Mouse (Mus musculus) kidney, postnatal 36 days (tissue): Measurements from ENCODE around the gene Rhox12.
A peak's percentile ranks its signal among the peaks of the same experiment; 100 is the strongest.

Source experiments
- DNase-seq, 2 experiments: peaks; one replicate each; pipeline ENCODE4 v3.0.0; 2021 to 2022; ENCODE audit warnings: mixed read lengths in 2 of 2

Gene Rhox12

GRCm38 (mm10) chrX:38110807-38111206 lies at the start of gene Rhox12:
Rhox12 (minus strand) TSS chrX:38110907.
- DNase-seq: no peak

DNA sequence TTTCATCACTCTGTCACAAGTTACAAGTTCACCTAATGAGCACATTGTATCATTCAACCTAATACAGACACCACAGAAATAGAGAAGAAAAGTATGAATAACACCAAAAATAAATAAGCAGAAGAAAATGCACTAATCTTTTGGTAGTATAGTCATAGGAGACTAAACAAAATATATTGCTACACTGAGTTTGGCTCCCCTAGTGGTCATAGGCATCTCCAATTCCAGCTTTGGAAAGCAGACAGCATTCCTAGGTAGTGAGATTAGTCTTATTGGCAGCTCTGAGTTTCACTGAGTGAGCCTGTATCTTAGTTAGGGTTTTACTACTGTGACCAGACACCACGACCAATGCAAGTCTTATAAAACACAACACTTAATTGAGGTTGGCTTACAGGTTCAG lies 48.4 kb upstream of the Rhox12 start:
- DNase-seq: no peak

- no peak for DNase-seq
Measured at GRCm38 (mm10) chrX:38121478-38121877, 10.8 kb upstream of the Rhox12 start.

- DNase-seq: no peak
Measured at GRCm38 (mm10) chrX:38120982-38121381, 10.3 kb upstream of the Rhox12 start, which contains the start of gene Rhox13. Rhox13 (plus strand) TSS chrX:38121219.

GRCm38 (mm10) chrX:38085041-38085440 lies 25.7 kb downstream of the Rhox12 start, which contains the start of gene Rhox11:
Rhox11 (minus strand) TSS chrX:38085141.
- no peak for DNase-seq

- DNase-seq: peak; percentile 30 to 76
Measured at GRCm38 (mm10) chrX:38084226-38084625, 26.5 kb downstream of the Rhox12 start.

- DNase-seq: no peak
Measured at GRCm38 (mm10) chrX:38066175-38066574, 44.5 kb downstream of the Rhox12 start, which contains the start of gene Rhox10. Rhox10 (plus strand) TSS chrX:38066475.

DNA sequence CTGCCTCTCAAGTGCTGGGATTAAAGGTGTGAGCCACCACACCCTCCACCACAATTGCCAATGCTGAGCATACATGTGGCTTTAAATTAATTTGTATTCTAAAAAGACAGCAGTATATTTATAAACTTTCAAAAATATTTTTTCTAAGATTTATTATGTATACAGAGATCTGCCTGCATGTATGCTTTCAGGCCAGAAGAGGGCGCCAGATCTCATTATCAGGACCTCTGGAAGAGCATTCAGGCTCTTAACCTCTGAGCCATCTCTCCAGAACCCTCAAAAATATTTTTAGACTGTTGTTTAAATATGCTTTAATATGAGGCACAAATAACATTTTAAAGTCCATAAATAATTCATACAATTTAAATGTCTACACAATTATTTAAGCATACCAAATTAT lies 49.2 kb downstream of the Rhox12 start:
- peak in 1 of 2 experiments; percentile 37 for DNase-seq
